Mouse (Mus musculus): ENCODE data around the gene Ptger1.
A peak's percentile ranks its signal among the peaks of the same experiment; 100 is the strongest.

Gene Ptger1

DNA sequence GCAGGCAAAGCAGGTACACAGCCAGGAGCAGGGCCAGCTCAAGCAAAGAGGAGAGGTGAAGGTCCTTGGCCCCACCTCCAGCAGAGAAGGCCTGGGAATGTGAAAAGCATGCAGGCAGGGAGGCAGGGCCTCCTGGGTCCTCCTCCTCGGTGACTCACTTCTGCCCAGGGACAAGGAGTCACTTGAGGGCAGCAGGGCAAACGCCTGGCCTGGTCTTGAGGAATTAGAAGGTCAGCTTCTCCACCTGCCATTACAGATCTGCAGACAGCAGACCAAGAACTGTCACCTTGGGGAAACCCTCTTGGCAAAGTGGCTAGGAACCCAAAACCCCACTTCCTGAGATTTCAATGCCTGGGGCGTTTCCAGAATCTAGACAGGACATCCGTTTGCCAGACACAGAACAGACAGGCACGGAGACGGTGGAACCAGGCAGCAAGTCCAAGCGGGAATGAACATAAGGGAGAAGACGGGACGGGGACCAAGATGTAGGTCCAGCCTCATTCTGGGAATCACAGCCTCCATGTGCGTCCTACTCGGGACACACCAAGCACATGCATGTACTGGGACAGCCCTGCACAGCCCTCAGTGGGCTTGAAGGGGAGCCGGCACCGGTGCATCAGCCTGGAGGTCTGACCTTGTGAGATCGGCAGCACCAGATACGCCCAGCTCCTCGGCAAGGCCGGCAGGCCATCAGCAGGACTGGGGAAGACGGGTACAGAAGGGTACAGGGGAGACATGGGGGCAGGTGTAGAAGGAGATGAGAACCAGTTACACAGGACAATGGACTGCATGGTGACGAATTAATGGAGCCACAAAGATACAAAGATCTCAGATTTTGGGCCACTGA is 31.1 kb downstream of the Ptger1 start:
- DNase-seq (ENCODE audit: low spot score), result peak; percentile 87

DNA sequence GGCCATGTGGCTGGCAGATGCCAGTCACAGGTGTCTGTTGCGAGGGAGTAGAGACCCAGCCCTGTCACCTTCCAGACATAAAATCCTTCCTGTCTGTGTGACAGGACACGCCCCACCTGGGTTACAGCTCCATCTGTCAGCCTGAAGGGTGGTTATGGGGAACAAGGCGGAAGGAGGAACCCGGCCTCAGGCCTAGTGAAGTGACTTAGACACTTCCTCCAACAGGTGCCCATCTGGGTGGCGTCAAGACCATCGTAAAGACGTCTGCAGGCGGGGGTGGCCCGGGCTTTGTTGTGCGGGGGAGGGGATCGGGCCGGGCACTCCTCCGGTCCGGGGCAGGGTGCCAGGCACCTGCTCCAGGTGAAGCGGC is 31.8 kb downstream of the Ptger1 start:
- peak; percentile 74 for DNase-seq (ENCODE audit: low spot score)

DNA sequence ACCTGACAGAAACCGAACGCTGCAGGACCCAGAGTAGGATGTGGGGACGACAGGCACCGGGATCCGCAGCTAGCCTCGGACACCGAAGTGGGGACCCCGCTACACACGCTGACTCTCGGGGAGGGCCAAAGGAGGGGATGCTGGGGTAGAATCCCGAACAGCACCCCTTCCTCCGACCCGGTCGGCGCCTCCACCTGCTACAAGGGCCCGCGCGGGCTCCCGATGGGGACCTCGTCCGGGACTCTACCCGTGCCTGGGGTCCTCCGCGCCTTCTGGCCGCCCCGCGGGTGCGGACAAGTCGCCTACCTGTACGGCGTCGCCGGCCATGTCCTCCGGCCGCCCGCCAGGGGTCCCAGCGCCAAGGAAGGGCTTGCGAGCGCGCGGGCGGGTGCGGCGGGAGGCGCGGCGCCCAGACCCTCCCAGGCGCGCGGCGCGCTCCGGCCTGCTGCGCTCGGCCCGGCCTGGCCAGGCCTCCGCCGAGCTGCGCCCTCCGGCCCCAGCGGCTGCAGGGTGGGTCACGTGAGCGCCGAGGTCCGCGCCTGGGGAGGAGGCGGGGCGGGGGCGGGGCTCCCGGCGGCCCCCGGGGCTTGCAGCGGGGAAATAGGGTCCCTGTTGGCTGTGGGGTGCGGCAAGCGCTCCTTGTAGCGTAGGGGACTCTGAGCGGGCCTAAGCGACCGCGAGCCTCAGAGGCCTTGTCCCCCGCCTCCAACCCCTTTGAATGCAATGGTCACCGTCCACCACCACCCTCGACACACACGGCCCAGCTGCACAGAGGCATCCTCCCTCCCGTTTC is 32.4 kb downstream of the Ptger1 start, which contains the start of gene Pkn1:
Pkn1 (minus strand) TSS at position 519 of the 793 bp plus-strand sequence.
- DNase-seq (ENCODE audit: low spot score), result peak; percentile 78

DNA sequence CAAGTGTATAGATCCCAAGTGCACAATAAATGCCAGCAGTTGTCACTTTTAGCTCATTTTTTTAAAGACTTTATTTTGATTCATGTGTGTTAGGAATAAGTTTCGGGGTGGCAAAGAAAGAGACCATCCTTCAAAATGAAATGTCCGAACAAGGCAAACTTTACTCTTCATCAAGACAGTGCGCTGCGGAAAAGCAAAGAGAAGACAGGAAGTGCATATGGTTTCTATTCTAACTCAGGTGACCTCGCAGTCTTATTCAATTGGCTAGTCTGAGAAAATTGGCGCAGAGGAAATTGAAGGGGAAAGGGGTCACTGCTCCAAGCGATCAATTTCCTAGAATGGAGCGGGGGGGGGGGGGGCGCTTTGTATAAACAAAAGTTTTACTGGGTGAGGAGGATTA is 33.1 kb downstream of the Ptger1 start:
- peak; percentile 27 for DNase-seq (ENCODE audit: low spot score)

DNA sequence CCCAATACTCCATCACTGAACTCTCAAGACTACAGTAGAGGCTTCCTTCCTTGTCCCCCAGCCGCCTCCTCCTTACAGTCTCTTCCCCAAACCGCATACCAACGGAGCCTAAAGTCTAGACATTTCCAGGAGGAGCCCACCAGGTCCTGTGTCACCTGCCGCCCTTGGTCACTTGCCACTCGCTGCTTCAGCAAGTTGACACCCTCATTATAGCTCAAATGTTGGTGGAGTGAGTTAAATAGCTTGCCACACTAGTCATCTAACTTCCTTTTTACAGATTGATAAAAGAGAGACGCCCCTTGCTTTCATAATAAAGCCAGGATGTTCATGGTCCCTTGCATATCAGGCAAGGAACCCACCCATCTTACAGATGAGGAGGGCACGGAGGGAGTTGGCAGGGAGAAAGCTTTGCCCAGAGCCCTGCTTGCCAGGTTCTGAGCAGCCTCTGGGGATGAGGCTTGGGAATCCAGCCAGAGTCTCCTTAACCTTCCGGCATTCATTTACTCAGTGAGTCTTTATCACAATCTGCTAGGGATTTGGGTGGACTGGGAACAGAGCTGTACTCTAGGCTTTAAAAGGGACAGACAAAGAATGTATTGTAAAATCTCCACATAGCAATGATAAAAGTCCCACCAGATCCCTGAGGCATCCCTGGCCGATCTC is 34.1 kb downstream of the Ptger1 start:
- no peak for DNase-seq (ENCODE audit: low spot score)

DNA sequence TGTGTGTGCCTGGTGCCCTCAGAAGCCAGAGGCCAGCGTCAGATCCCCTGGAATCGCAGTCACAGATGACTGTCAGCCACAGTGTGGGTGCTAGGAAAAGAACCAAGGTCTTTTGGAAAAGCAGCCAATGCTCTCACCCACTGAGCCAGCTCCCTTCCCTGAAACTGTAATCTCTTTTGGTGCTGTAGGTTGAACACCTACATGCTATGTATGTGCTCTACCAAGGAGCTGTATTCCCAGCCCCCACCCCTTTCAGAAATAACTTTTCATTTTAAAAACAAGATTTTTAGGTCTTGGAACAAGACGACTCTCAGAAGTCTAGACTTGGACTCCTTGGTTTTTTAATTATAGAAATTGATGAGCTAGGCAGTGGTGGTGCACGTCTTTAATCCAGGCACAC is 36.9 kb downstream of the Ptger1 start:
- no peak for DNase-seq (ENCODE audit: low spot score)

DNA sequence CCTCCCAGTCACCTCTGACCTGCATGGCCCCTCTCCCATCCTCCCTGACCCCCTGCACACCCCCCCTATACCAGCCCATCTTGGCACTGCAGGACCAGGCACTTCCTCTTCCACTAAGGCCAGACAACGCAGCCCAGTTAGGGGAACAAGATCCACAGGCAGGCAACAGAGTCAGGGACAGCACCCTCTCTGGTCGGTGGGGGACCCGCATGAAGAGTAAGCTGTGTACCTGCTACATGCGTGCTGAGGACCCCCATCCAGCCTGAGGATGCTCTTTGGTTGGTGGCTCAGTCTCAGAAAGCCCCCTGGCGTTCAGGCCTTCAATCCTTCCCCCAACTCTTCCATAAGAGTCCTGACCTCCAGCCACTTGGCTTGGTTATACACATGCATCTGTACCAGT is 39.9 kb downstream of the Ptger1 start:
- DNase-seq (ENCODE audit: low spot score), result no peak

DNA sequence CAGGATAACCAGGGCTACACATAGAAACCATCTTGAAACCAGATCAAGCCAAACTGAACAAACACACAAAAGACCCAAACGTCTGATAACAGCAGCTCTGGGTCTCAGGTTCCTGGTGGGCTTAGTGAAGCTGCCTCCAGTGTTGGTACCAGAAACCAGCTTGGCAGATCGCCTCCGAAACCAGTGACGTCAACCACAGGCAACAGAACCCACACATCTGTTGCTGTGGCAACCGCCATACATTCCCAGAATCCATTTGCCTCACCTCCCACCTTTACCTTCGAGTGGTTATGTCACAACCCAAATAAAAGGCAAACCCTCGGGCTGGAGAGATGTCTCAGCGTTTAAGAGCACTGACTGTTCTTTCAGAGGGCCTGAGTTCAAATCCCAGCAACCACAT is 41.1 kb downstream of the Ptger1 start:
- DNase-seq (ENCODE audit: low spot score), result no peak

DNA sequence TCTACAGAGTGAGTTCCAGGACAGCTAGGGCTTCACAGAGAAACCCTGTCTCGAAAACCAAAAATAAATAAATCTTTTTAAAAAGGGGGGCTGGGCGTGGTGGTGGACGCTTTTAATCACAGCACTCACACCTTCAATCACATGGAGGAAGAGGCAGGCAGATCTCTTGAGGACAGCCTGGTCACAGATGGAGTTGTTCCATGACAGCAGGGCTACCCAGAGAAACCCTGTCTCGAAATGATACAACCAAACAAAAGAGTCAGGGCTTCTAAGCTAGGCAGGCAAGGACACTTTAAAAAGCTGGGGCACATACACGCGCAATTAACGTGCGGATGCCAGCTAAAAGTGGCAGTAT is 48.2 kb downstream of the Ptger1 start:
- no peak for DNase-seq (ENCODE audit: low spot score)

DNA sequence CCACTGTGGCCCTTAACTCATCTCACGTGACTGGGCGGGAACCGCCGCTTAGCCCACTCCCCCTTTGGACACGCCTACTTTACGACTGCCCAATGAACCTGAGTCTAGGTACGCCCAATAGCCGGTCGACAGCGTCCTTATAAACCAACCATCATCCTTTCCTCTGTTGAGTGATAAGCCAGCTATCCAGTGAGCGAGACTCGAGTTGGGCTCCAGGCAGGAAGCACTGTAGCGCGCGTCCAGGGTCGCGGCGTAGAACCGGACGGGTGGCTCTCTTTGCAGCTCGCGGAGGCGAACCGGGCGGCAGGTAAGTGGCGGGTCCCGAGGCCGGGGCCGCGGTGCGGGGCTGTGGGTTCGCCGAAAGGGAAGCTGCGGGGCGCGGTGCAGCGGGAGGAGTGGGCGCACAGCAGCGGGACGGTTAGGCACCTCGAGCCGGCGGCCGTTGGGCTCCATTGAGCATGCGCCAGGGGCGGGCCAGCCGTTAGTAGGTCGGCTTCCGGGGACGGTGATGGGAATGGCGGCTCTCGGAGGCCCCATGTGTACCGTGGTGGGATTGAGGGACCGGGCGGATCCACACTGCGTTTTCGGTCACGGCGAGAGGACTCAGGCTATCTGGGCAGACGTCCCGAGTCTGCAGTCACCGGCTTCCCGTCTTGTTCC is 48.7 kb downstream of the Ptger1 start, which contains the start of gene Ddx39:
Ddx39 (plus strand) TSS at position 147 of the 660 bp plus-strand sequence.
- DNase-seq (ENCODE audit: low spot score), result peak; percentile 99

DNA sequence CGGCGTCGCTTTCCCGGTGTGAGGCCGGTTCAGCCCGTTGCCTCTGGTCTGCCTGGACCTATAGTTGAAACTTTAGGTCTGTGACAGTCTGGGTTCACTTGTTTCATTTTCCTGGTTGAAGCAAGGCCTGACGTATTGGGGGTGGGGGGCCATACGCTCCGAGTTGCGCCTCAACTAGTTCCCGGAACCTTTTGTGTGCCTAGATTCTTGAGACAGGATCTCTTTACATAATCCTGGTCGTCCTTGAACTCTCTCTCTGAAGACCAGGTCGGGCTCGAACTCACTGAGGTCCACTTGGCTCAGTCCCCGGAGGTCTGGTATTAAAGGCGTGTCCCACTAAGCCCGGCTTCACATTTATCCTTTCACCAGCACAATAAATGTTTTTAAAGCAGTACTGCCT is 49.3 kb downstream of the Ptger1 start:
- DNase-seq (ENCODE audit: low spot score), result no peak

DNA sequence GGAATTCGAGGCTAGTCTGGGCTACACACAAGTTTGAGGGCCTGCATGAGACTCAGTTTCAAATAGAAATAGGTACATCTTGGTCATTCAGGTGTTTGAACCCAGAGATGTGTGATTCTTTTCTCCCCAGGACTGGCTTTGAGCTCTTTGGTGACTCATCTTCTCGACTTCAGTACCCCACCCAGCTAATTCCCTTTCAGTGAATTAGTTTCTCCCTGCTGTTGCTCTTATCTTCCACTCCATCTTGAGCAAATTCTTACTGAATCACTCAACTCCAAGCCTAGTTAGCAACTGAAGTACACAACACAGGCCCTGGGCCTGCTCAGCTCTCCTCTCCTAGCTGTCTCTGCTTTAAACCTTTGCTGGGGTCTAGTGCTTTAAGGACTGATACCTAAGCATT is 50.1 kb downstream of the Ptger1 start:
- no peak for DNase-seq (ENCODE audit: low spot score)

DNA sequence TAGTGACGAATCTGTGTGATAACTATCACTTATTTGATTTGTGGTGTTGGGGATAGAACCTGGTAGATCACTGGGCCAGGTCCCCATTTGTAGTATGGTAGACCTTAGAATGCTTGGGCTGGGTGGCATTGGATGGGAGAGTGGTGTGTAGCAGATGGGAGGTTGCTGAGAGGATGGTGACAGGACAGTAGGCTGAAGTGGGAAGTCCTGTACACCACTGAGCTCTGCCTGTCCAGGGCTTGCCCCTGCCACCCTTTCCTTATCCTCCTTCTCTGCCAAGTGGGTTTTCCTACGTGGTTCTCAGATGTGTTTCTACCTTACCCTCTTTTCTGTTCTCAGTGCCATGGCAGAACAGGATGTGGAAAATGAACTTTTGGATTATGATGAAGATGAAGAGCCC is 52.6 kb downstream of the Ptger1 start:
- DNase-seq (ENCODE audit: low spot score), result no peak

DNA sequence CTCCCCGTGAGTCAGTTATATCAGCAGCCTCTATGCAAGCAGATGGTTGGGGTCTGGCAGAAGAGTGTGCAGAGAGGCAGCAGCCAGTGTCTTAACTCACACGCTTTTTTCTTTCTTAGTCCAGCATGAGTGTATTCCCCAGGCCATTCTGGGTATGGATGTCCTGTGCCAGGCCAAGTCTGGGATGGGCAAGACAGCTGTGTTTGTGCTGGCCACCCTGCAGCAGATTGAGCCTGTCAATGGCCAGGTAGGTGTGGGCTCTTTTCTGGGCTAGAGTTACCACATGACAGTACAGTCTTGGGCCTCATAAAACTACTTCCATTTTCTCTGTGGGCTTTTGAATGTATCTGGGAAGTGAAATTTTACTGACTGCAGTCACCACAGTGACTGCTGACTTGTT is 53.2 kb downstream of the Ptger1 start:
- no peak for DNase-seq (ENCODE audit: low spot score)

DNA sequence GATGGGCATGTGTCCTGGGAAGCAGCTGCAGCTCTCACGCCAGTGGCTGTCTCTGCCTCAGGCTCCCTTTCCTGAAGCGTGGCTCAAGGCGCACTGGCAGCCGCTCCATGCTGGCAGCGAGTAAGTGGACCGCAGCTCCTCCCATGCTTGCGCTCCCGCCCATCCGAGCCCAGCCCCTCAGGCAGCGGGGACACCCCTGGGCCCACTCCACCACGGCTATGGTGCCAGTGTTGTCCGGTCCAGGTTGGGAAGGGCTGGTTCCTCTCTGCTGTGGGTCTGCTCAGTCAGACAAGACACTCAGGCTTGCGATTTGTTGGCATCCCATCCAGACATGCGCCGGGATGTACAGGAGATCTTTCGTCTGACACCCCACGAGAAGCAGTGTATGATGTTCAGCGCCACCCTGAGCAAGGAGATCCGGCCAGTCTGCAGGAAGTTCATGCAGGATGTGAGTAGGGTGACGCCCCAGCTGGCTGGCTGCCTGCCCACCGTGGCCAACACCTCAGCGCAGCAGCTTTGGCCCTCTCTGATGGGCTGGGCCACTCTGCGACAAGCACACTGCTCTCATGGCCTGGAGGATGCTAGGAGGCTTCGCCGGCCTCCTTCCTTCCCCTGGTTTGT is 55.0 kb downstream of the Ptger1 start:
- peak; percentile 85 for DNase-seq (ENCODE audit: low spot score)

Data from lung, postnatal 25 days (tissue).